Mouse (Mus musculus) brain, embryonic 14.5 days (tissue): Measurements from ENCODE around the gene Lbhd1.

Experiments used
- CTCF ChIP-seq: fragments of 200-500 bp; IDR thresholded peaks from 2 replicates; pipeline ENCODE4 v1.5.1; 2012; ENCODE audit warnings: inconsistent platforms, mild to moderate bottlenecking, moderate library complexity, borderline replicate concordance; ENCODE audit not compliant: insufficient read depth, insufficient read length; ENCODE audit errors: extremely low read depth
- POLR2A ChIP-seq: fragments of 200-500 bp; IDR thresholded peaks from 2 replicates; pipeline ENCODE4 v1.6.1; 2012; ENCODE audit warnings: mild to moderate bottlenecking, inconsistent platforms, borderline replicate concordance; ENCODE audit not compliant: poor library complexity, insufficient read depth, insufficient read length, severe bottlenecking; ENCODE audit errors: extremely low read depth

- TF ChIP-seq POLR2A (no peak), CTCF (no peak)
These were observed 42.5 kb upstream of the Lbhd1 start for GRCm38 (mm10) chr19:8841012-8841411.
